ENCODE assay signal across 26 mouse cellular contexts in the genomic region with DNA sequence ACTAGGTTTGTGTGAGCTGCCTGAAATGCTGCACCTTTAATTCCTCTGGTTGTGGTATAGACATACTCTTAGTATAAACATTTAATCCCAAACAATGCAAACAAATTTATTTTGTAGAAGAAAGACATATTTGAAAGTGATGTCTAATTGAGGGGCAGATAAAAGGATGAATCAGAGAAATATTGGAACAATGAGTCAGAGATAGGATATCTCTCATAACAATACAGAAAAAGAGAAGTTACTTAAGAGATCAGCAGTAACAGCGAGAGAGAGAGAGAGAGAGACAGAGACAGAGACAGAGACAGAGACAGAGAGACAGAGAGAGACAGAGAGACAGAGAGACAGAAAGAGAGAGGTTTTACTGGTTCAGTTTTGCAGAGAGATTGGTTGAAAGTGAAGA.
"Had no signal": no experiment of that assay in that cellular context is flagged by ENCODE, and none has a peak within 500 bp of the region (broad histone marks: within the 10 kb centered on the region; RNA-seq: fewer than 3 reads in every experiment).

No protein-coding gene starts in this region.

- DNase-seq: cerebellum, adult 9-10 months; cerebellum, adult 9-11 months; cerebellum, postnatal 10 days; cerebellum, postnatal 14 days; cerebellum, postnatal 25 days; cerebellum, postnatal 36 days; embryo, embryonic 11 days; forebrain, postnatal 0 days; gastrocnemius, adult 2 months; gastrocnemius, postnatal 10 days; gastrocnemius, postnatal 14 days; gastrocnemius, postnatal 25 days; gastrocnemius, postnatal 36 days; heart, adult 11 months; heart, adult 18-20 months; heart, adult 2 months had no signal

- H3K4me1 ChIP-seq: embryonic facial prominence, embryonic 10.5 days; embryonic facial prominence, embryonic 12.5 days; embryonic facial prominence, embryonic 13.5 days; embryonic facial prominence, embryonic 15.5 days; forebrain, embryonic 10.5 days; forebrain, embryonic 12.5 days; forebrain, embryonic 13.5 days; forebrain, embryonic 15.5 days; heart, embryonic 10.5 days had no signal

- H3K9ac ChIP-seq: embryonic facial prominence, embryonic 12.5 days; embryonic facial prominence, embryonic 13.5 days; embryonic facial prominence, embryonic 15.5 days; forebrain, embryonic 12.5 days; forebrain, embryonic 13.5 days; forebrain, embryonic 15.5 days; forebrain, postnatal 0 days had no signal

- H3K36me3 ChIP-seq: embryonic facial prominence, embryonic 10.5 days; embryonic facial prominence, embryonic 12.5 days; embryonic facial prominence, embryonic 13.5 days; embryonic facial prominence, embryonic 15.5 days; forebrain, embryonic 10.5 days; forebrain, embryonic 12.5 days; forebrain, embryonic 15.5 days; heart, embryonic 10.5 days had no signal

- H3K4me3 ChIP-seq: embryonic facial prominence, embryonic 10.5 days; embryonic facial prominence, embryonic 12.5 days; embryonic facial prominence, embryonic 13.5 days; embryonic facial prominence, embryonic 15.5 days; erythroblast, embryonic 14.5 days; forebrain, embryonic 10.5 days; forebrain, embryonic 12.5 days; forebrain, embryonic 13.5 days; forebrain, embryonic 15.5 days; gastrocnemius, adult 2 months; heart, adult 2 months; heart, embryonic 10.5 days had no signal

- H3K9me3 ChIP-seq: embryonic facial prominence, embryonic 10.5 days; embryonic facial prominence, embryonic 12.5 days; embryonic facial prominence, embryonic 13.5 days; embryonic facial prominence, embryonic 15.5 days; forebrain, embryonic 10.5 days; forebrain, embryonic 12.5 days; forebrain, embryonic 13.5 days; forebrain, embryonic 15.5 days; heart, embryonic 10.5 days had no signal

- H3K27me3 ChIP-seq: embryonic facial prominence, embryonic 12.5 days; embryonic facial prominence, embryonic 13.5 days; embryonic facial prominence, embryonic 15.5 days; forebrain, embryonic 12.5 days; forebrain, embryonic 13.5 days; forebrain, embryonic 15.5 days had no signal

- H3K27ac ChIP-seq: embryonic facial prominence, embryonic 10.5 days; embryonic facial prominence, embryonic 12.5 days; embryonic facial prominence, embryonic 13.5 days; embryonic facial prominence, embryonic 15.5 days; forebrain, embryonic 10.5 days; forebrain, embryonic 12.5 days; forebrain, embryonic 13.5 days; forebrain, embryonic 15.5 days; gastrocnemius, adult 2 months; heart, adult 2 months; heart, embryonic 10.5 days had no signal
